Mouse (Mus musculus) bone marrow, adult 2 months (tissue): ENCODE results near the gene Actg2.

Experiments
- CTCF ChIP-seq: fragments of 200-500 bp; IDR thresholded peaks from 2 replicates; pipeline ENCODE4 v1.5.1; 2011; ENCODE audit warnings: low read length, control low read depth; ENCODE audit not compliant: control insufficient read depth, insufficient read depth
- POLR2A ChIP-seq: fragments of 200-500 bp; IDR thresholded peaks from 2 replicates; pipeline ENCODE4 v1.6.1; 2011; ENCODE audit warnings: low read depth, mild to moderate bottlenecking, control low read depth, low read length, borderline replicate concordance; ENCODE audit not compliant: control insufficient read depth

DNA sequence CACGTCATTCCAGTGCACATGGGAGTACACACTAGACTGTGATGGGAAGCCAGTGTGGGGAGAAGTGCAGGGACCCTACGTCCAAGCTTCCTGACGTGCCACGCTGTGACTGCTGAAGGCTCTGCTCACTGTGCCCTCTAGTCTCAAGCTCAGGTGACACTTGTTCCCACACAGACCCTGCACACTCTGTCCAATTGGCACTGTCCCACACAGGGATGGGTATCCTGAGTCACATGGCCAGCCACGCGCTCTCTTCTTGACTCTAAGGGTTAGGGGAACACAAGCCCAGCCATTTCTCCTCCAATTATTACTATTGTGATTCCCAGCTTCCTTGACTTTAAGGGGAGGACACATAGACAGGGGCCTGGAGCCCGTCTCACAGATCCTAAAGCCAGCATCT is 52.3 kb downstream of the Actg2 start:
- no peak for TF ChIP-seq POLR2A
- TF ChIP-seq CTCF, result no peak
